Mouse (Mus musculus) CD8-positive naive resting alpha-beta T cell, adult 57 days (primary cell): ENCODE results near the gene Vax1. TPM values are rescaled to one million over a fixed set of nuclear protein-coding genes. Genes with fewer than 3 reads are reported as not detected.

Experiments
- total RNA-seq: library from RNA; stranded (reverse); gene quantifications from one replicate; pipeline ENCODE4 v1.2.4, GENCODE M21; 2023

Gene Vax1
- not detected for total RNA-seq

GRCm38 (mm10) chr19:59169936-59170765 is at the start of gene Vax1:
Gene Vax1 (minus strand): TSS chr19:59170056.

GRCm38 (mm10) chr19:59218991-59219390 is 49.1 kb upstream of the Vax1 start, which contains the start of gene Kcnk18:
Gene Kcnk18 (plus strand): TSS chr19:59219214.

Other genes starting within 250 kb of the Vax1 start
- gene Eno4, start 226.6 kb downstream of the Vax1 start, total RNA-seq = not detected
- 0.89 TPM for gene Hspa12a, start 226.4 kb downstream of the Vax1 start, total RNA-seq
- gene Shtn1, start 94.0 kb downstream of the Vax1 start, total RNA-seq = 0.49 TPM
- gene Kcnk18, start 49.2 kb upstream of the Vax1 start, total RNA-seq = not detected
- gene Slc18a2, start 90.8 kb upstream of the Vax1 start, total RNA-seq = 0.18 TPM
- 1,554 TPM for gene Rps12-ps3, start 152.2 kb upstream of the Vax1 start, total RNA-seq
- gene Pdzd8, start 175.7 kb upstream of the Vax1 start, total RNA-seq = 40.9 TPM